Mouse (Mus musculus): Measurements from ENCODE around the gene Adamts20. TPM values are rescaled to one million over a fixed set of nuclear protein-coding genes. Genes with fewer than 3 reads are reported as not detected.

The Adamts20 gene
- polyA plus RNA-seq (2017; shearing (Covaris generic)): not detected

DNA sequence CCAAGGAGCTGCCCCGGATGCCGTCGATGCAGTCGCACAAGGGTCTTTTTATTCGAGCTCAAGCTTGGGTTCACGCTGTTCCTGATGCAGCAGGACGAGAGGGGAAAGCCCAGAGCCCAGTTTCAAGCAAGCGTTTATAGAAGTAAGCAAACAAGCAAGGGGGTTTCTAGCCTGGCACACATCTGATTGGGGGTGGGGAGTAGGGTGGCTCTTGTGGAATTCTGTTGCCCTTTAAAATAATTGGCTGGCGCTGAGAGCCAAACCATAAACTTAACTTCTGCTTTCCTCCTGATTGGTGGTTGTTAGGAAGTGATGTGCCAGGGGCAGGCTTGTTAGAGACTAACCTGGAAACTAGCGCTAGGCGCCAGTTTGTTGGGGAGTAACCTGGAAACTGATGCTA is at the start of gene Adamts20:
Gene Adamts20, minus strand, starts transcription at position 101 of the 400 bp plus-strand sequence.

Other genes starting within 250 kb of the Adamts20 start
- gene Pus7l, start 78.1 kb upstream of the Adamts20 start, polyA plus RNA-seq (2017; shearing (Covaris generic)): 12.0 TPM
- gene Irak4, start 78.2 kb upstream of the Adamts20 start, polyA plus RNA-seq (2017; shearing (Covaris generic)): 44.7 TPM
- gene Twf1, start 124.5 kb upstream of the Adamts20 start, polyA plus RNA-seq (2017; shearing (Covaris generic)): 22.7 TPM
- not detected for gene Tmem117, start 163.8 kb upstream of the Adamts20 start, polyA plus RNA-seq (2017; shearing (Covaris generic))